Mouse (Mus musculus): Measurements from ENCODE around the gene Gpsm2.
A peak's percentile ranks its signal among the peaks of the same experiment; 100 is the strongest.
"Not testable (repeated sequence)": the region's sequence is repeated elsewhere in the genome, so short reads cannot be mapped to it uniquely, and the experiment has no call there.

Gene Gpsm2

GRCm38 (mm10) chr3:108653710-108654379 lies 68.3 kb downstream of the Gpsm2 start, which contains the start of gene Clcc1:
Gene Clcc1, plus strand, starts transcription at chr3:108653913.
- peak; percentile 97 for DNase-seq

- peak; percentile 28 for DNase-seq
These were observed 69.1 kb downstream of the Gpsm2 start for GRCm38 (mm10) chr3:108652866-108653642.

GRCm38 (mm10) chr3:108647681-108648080 lies 74.4 kb downstream of the Gpsm2 start:
- not testable (repeated sequence) for DNase-seq

- DNase-seq: no peak
These were observed 76.1 kb downstream of the Gpsm2 start for GRCm38 (mm10) chr3:108646036-108646435.

GRCm38 (mm10) chr3:108644856-108645255 lies 77.3 kb downstream of the Gpsm2 start:
- DNase-seq: no peak

GRCm38 (mm10) chr3:108640998-108641397 lies 81.1 kb downstream of the Gpsm2 start:
- DNase-seq: no peak

- DNase-seq: no peak
These were observed 82.7 kb downstream of the Gpsm2 start for GRCm38 (mm10) chr3:108639412-108639811.

- no peak for DNase-seq
These were observed 87.3 kb downstream of the Gpsm2 start for GRCm38 (mm10) chr3:108634761-108635160.
